Mouse (Mus musculus): ENCODE measurements around the gene Cmas. TPM values are rescaled to one million over a fixed set of nuclear protein-coding genes. Genes with fewer than 3 reads are reported as not detected.

Cmas gene
- 98.2 and 115 TPM in 2 replicates for polyA plus RNA-seq (2012; rRNA removed)

- peak; percentile 82 for TF ChIP-seq POLR2A (IDR thresholded peaks at IDR 0.05; ENCODE audit: borderline replicate concordance, extremely low read depth, insufficient read depth, insufficient read length, poor library complexity, severe bottlenecking)
- no peak for TF ChIP-seq CTCF (IDR thresholded peaks at IDR 0.05; ENCODE audit: borderline replicate concordance, extremely low read depth, insufficient read depth, insufficient read length)
- DNase-seq (ENCODE audit: low read depth): peak; percentile 95
Observed at GRCm38 (mm10) chr6:142756507-142757333, at the start of gene Cmas. Gene Cmas (plus strand): TSS chr6:142756686.

- no peak for TF ChIP-seq POLR2A (IDR thresholded peaks at IDR 0.05; ENCODE audit: borderline replicate concordance, extremely low read depth, insufficient read depth, insufficient read length, poor library complexity, severe bottlenecking)
- peak; percentile 24; the same call in 1 of the 2 replicates for TF ChIP-seq CTCF (IDR thresholded peaks at IDR 0.05; ENCODE audit: borderline replicate concordance, extremely low read depth, insufficient read depth, insufficient read length)
- DNase-seq (ENCODE audit: low read depth): no peak
Observed at GRCm38 (mm10) chr6:142706688-142707087, 49.8 kb upstream of the Cmas start.

- TF ChIP-seq POLR2A (IDR thresholded peaks at IDR 0.05; ENCODE audit: borderline replicate concordance, extremely low read depth, insufficient read depth, insufficient read length, poor library complexity, severe bottlenecking) (no peak), CTCF (IDR thresholded peaks at IDR 0.05; ENCODE audit: borderline replicate concordance, extremely low read depth, insufficient read depth, insufficient read length) (no peak)
Observed at GRCm38 (mm10) chr6:142708369-142708768, 48.1 kb upstream of the Cmas start.

GRCm38 (mm10) chr6:142710690-142711089 is 45.8 kb upstream of the Cmas start:
- DNase-seq (ENCODE audit: low read depth): no peak

More at GRCm38 (mm10) chr6:142708369-142708768, 48.1 kb upstream of the Cmas start:
- DNase-seq (ENCODE audit: low read depth): no peak

GRCm38 (mm10) chr6:142711106-142711505 is 45.4 kb upstream of the Cmas start:
- TF ChIP-seq POLR2A (IDR thresholded peaks at IDR 0.05; ENCODE audit: borderline replicate concordance, extremely low read depth, insufficient read depth, insufficient read length, poor library complexity, severe bottlenecking) (no peak), CTCF (IDR thresholded peaks at IDR 0.05; ENCODE audit: borderline replicate concordance, extremely low read depth, insufficient read depth, insufficient read length) (no peak)
- no peak for DNase-seq (ENCODE audit: low read depth)

More at GRCm38 (mm10) chr6:142710690-142711089, 45.8 kb upstream of the Cmas start:
- TF ChIP-seq CTCF (IDR thresholded peaks at IDR 0.05; ENCODE audit: borderline replicate concordance, extremely low read depth, insufficient read depth, insufficient read length): no peak
- no peak for TF ChIP-seq POLR2A (IDR thresholded peaks at IDR 0.05; ENCODE audit: borderline replicate concordance, extremely low read depth, insufficient read depth, insufficient read length, poor library complexity, severe bottlenecking)

- TF ChIP-seq CTCF (IDR thresholded peaks at IDR 0.05; ENCODE audit: borderline replicate concordance, extremely low read depth, insufficient read depth, insufficient read length): no peak
- no peak for TF ChIP-seq POLR2A (IDR thresholded peaks at IDR 0.05; ENCODE audit: borderline replicate concordance, extremely low read depth, insufficient read depth, insufficient read length, poor library complexity, severe bottlenecking)
- no peak for DNase-seq (ENCODE audit: low read depth)
Observed at GRCm38 (mm10) chr6:142715026-142715425, 41.5 kb upstream of the Cmas start.

GRCm38 (mm10) chr6:142717186-142717585 is 39.3 kb upstream of the Cmas start:
- no peak for TF ChIP-seq CTCF (IDR thresholded peaks at IDR 0.05; ENCODE audit: borderline replicate concordance, extremely low read depth, insufficient read depth, insufficient read length)
- no peak for TF ChIP-seq POLR2A (IDR thresholded peaks at IDR 0.05; ENCODE audit: borderline replicate concordance, extremely low read depth, insufficient read depth, insufficient read length, poor library complexity, severe bottlenecking)
- peak; percentile 35 for DNase-seq (ENCODE audit: low read depth)

GRCm38 (mm10) chr6:142718167-142718566 is 38.3 kb upstream of the Cmas start:
- TF ChIP-seq POLR2A (IDR thresholded peaks at IDR 0.05; ENCODE audit: borderline replicate concordance, extremely low read depth, insufficient read depth, insufficient read length, poor library complexity, severe bottlenecking): no peak
- no peak for TF ChIP-seq CTCF (IDR thresholded peaks at IDR 0.05; ENCODE audit: borderline replicate concordance, extremely low read depth, insufficient read depth, insufficient read length)
- DNase-seq (ENCODE audit: low read depth): peak; percentile 19

GRCm38 (mm10) chr6:142720641-142721040 is 35.8 kb upstream of the Cmas start:
- no peak for TF ChIP-seq POLR2A (IDR thresholded peaks at IDR 0.05; ENCODE audit: borderline replicate concordance, extremely low read depth, insufficient read depth, insufficient read length, poor library complexity, severe bottlenecking)
- no peak for TF ChIP-seq CTCF (IDR thresholded peaks at IDR 0.05; ENCODE audit: borderline replicate concordance, extremely low read depth, insufficient read depth, insufficient read length)
- DNase-seq (ENCODE audit: low read depth): no peak

- no peak for TF ChIP-seq POLR2A (IDR thresholded peaks at IDR 0.05; ENCODE audit: borderline replicate concordance, extremely low read depth, insufficient read depth, insufficient read length, poor library complexity, severe bottlenecking)
- no peak for TF ChIP-seq CTCF (IDR thresholded peaks at IDR 0.05; ENCODE audit: borderline replicate concordance, extremely low read depth, insufficient read depth, insufficient read length)
- DNase-seq (ENCODE audit: low read depth): no peak
Observed at GRCm38 (mm10) chr6:142721731-142722130, 34.8 kb upstream of the Cmas start.

GRCm38 (mm10) chr6:142726032-142726431 is 30.5 kb upstream of the Cmas start:
- no peak for DNase-seq (ENCODE audit: low read depth)
- TF ChIP-seq CTCF (IDR thresholded peaks at IDR 0.05; ENCODE audit: borderline replicate concordance, extremely low read depth, insufficient read depth, insufficient read length) (no peak), POLR2A (IDR thresholded peaks at IDR 0.05; ENCODE audit: borderline replicate concordance, extremely low read depth, insufficient read depth, insufficient read length, poor library complexity, severe bottlenecking) (no peak)
